Mouse (Mus musculus): ENCODE results near the gene Mpc1. TPM values are rescaled to one million over a fixed set of nuclear protein-coding genes. Genes with fewer than 3 reads are reported as not detected.
"Not testable (repeated sequence)": the region's sequence is repeated elsewhere in the genome, so short reads cannot be mapped to it uniquely, and the experiment has no call there.

The Mpc1 gene
- polyA plus RNA-seq, 1 experiment from 2014 or later: 125 TPM

GRCm38 (mm10) chr17:8242186-8242585, 40.5 kb upstream of the Mpc1 start:
- DNase-seq (ENCODE audit: low spot score): no peak
- Histone ChIP-seq H3K4me1 (replicated peaks; ENCODE audit: control insufficient read depth, insufficient read depth, low read length) (no peaks in the 10 kb centered on the region; the same call in 1 of the 2 replicates), H3K4me3 (ENCODE audit: low read depth, low read length) (no peak overlapping the region), H3K27ac (ENCODE audit: low read depth, low read length) (no peak overlapping the region), H3K4me2 (replicated peaks; ENCODE audit: low read depth, low read length) (no peak overlapping the region), H3K36me3 (ENCODE audit: control insufficient read depth, insufficient read depth, low read length) (no peaks in the 10 kb centered on the region), H3K27me3 (ENCODE audit: control insufficient read depth, insufficient read depth, low read length) (no peaks in the 10 kb centered on the region), H3K9ac (ENCODE audit: low read depth, low read length) (no peak overlapping the region), H3K9me3 (ENCODE audit: control insufficient read depth, low read length) (no peaks in the 10 kb centered on the region)
- no peak for ATAC-seq (ENCODE audit: low FRiP score)
- WGBS: 93% methylated on average over 11 of the region's 11 CpGs

GRCm38 (mm10) chr17:8244124-8244523, 38.6 kb upstream of the Mpc1 start:
- no peak overlapping the region for H3K4me2 ChIP-seq (replicated peaks; ENCODE audit: low read depth, low read length)
- no peak overlapping the region for H3K27ac ChIP-seq (ENCODE audit: low read depth, low read length)
- ATAC-seq (ENCODE audit: low FRiP score) (no peak), DNase-seq (ENCODE audit: low spot score) (no peak)
- H3K9ac ChIP-seq (ENCODE audit: low read depth, low read length): no peak overlapping the region
- H3K9me3 ChIP-seq (ENCODE audit: control insufficient read depth, low read length): no peaks in the 10 kb centered on the region
- no peaks in the 10 kb centered on the region; the same call in 1 of the 2 replicates for H3K4me1 ChIP-seq (replicated peaks; ENCODE audit: control insufficient read depth, insufficient read depth, low read length)
- no peaks in the 10 kb centered on the region for H3K36me3 ChIP-seq (ENCODE audit: control insufficient read depth, insufficient read depth, low read length)
- H3K27me3 ChIP-seq (ENCODE audit: control insufficient read depth, insufficient read depth, low read length): no peaks in the 10 kb centered on the region
- 77% methylated on average over 2 of the region's 2 CpGs for WGBS
- no peak overlapping the region for H3K4me3 ChIP-seq (ENCODE audit: low read depth, low read length)

GRCm38 (mm10) chr17:8246102-8246754, 36.5 kb upstream of the Mpc1 start:
- no peaks in the 10 kb centered on the region for H3K9me3 ChIP-seq (ENCODE audit: control insufficient read depth, low read length)
- no peak for ATAC-seq (ENCODE audit: low FRiP score)
- DNase-seq (ENCODE audit: low spot score): no peak
- no peaks in the 10 kb centered on the region for H3K27me3 ChIP-seq (ENCODE audit: control insufficient read depth, insufficient read depth, low read length)
- H3K4me2 ChIP-seq (replicated peaks; ENCODE audit: low read depth, low read length): no peak overlapping the region
- WGBS: 86% methylated on average over 4 of the region's 4 CpGs
- H3K36me3 ChIP-seq (ENCODE audit: control insufficient read depth, insufficient read depth, low read length): no peaks in the 10 kb centered on the region
- H3K4me3 ChIP-seq (ENCODE audit: low read depth, low read length): no peak overlapping the region
- H3K4me1 ChIP-seq (replicated peaks; ENCODE audit: control insufficient read depth, insufficient read depth, low read length): no peaks in the 10 kb centered on the region
- H3K27ac ChIP-seq (ENCODE audit: low read depth, low read length): no peak overlapping the region
- H3K9ac ChIP-seq (ENCODE audit: low read depth, low read length): no peak overlapping the region

GRCm38 (mm10) chr17:8251704-8252103, 31.0 kb upstream of the Mpc1 start:
- 94% methylated on average over 7 of the region's 7 CpGs for WGBS
- Histone ChIP-seq H3K27me3 (ENCODE audit: control insufficient read depth, insufficient read depth, low read length) (no peaks in the 10 kb centered on the region), H3K36me3 (ENCODE audit: control insufficient read depth, insufficient read depth, low read length) (no peaks in the 10 kb centered on the region), H3K27ac (ENCODE audit: low read depth, low read length) (no peak overlapping the region), H3K4me1 (replicated peaks; ENCODE audit: control insufficient read depth, insufficient read depth, low read length) (no peaks in the 10 kb centered on the region), H3K4me3 (ENCODE audit: low read depth, low read length) (no peak overlapping the region), H3K4me2 (replicated peaks; ENCODE audit: low read depth, low read length) (no peak overlapping the region), H3K9me3 (ENCODE audit: control insufficient read depth, low read length) (no peaks in the 10 kb centered on the region), H3K9ac (ENCODE audit: low read depth, low read length) (no peak overlapping the region)
- no peak for DNase-seq (ENCODE audit: low spot score)
- ATAC-seq (ENCODE audit: low FRiP score): no peak

- Histone ChIP-seq H3K4me2 (replicated peaks; ENCODE audit: low read depth, low read length) (no peak overlapping the region), H3K9me3 (ENCODE audit: control insufficient read depth, low read length) (no peaks in the 10 kb centered on the region), H3K9ac (ENCODE audit: low read depth, low read length) (no peak overlapping the region), H3K36me3 (ENCODE audit: control insufficient read depth, insufficient read depth, low read length) (no peaks in the 10 kb centered on the region), H3K27ac (ENCODE audit: low read depth, low read length) (no peak overlapping the region), H3K27me3 (ENCODE audit: control insufficient read depth, insufficient read depth, low read length) (no peaks in the 10 kb centered on the region), H3K4me3 (ENCODE audit: low read depth, low read length) (no peak overlapping the region), H3K4me1 (replicated peaks; ENCODE audit: control insufficient read depth, insufficient read depth, low read length) (no peaks in the 10 kb centered on the region)
- DNase-seq (ENCODE audit: low spot score): no peak
- no peak for ATAC-seq (ENCODE audit: low FRiP score)
Measured at GRCm38 (mm10) chr17:8254268-8254667, 28.4 kb upstream of the Mpc1 start.

GRCm38 (mm10) chr17:8254914-8255313, 27.8 kb upstream of the Mpc1 start:
- no peaks in the 10 kb centered on the region for H3K9me3 ChIP-seq (ENCODE audit: control insufficient read depth, low read length)
- H3K27ac ChIP-seq (ENCODE audit: low read depth, low read length): no peak overlapping the region
- H3K9ac ChIP-seq (ENCODE audit: low read depth, low read length): no peak overlapping the region
- no peaks in the 10 kb centered on the region for H3K4me1 ChIP-seq (replicated peaks; ENCODE audit: control insufficient read depth, insufficient read depth, low read length)
- H3K27me3 ChIP-seq (ENCODE audit: control insufficient read depth, insufficient read depth, low read length): no peaks in the 10 kb centered on the region
- H3K4me2 ChIP-seq (replicated peaks; ENCODE audit: low read depth, low read length): no peak overlapping the region
- ATAC-seq (ENCODE audit: low FRiP score) (no peak), DNase-seq (ENCODE audit: low spot score) (no peak)
- WGBS: 79% methylated on average over 3 of the region's 3 CpGs
- no peak overlapping the region for H3K4me3 ChIP-seq (ENCODE audit: low read depth, low read length)
- no peaks in the 10 kb centered on the region for H3K36me3 ChIP-seq (ENCODE audit: control insufficient read depth, insufficient read depth, low read length)

GRCm38 (mm10) chr17:8255583-8255982, 27.1 kb upstream of the Mpc1 start:
- Histone ChIP-seq H3K36me3 (ENCODE audit: control insufficient read depth, insufficient read depth, low read length) (no peaks in the 10 kb centered on the region), H3K4me3 (ENCODE audit: low read depth, low read length) (no peak overlapping the region), H3K4me1 (replicated peaks; ENCODE audit: control insufficient read depth, insufficient read depth, low read length) (no peaks in the 10 kb centered on the region), H3K27me3 (ENCODE audit: control insufficient read depth, insufficient read depth, low read length) (no peaks in the 10 kb centered on the region), H3K27ac (ENCODE audit: low read depth, low read length) (no peak overlapping the region), H3K9ac (ENCODE audit: low read depth, low read length) (no peak overlapping the region), H3K4me2 (replicated peaks; ENCODE audit: low read depth, low read length) (no peak overlapping the region), H3K9me3 (ENCODE audit: control insufficient read depth, low read length) (no peaks in the 10 kb centered on the region)
- 86% methylated on average over 6 of the region's 6 CpGs for WGBS
- DNase-seq (ENCODE audit: low spot score): no peak
- no peak for ATAC-seq (ENCODE audit: low FRiP score)

GRCm38 (mm10) chr17:8256982-8257381, 25.7 kb upstream of the Mpc1 start:
- H3K9ac ChIP-seq (ENCODE audit: low read depth, low read length): no peak overlapping the region
- no peaks in the 10 kb centered on the region for H3K36me3 ChIP-seq (ENCODE audit: control insufficient read depth, insufficient read depth, low read length)
- H3K4me2 ChIP-seq (replicated peaks; ENCODE audit: low read depth, low read length): no peak overlapping the region
- no peaks in the 10 kb centered on the region for H3K27me3 ChIP-seq (ENCODE audit: control insufficient read depth, insufficient read depth, low read length)
- no peak overlapping the region for H3K4me3 ChIP-seq (ENCODE audit: low read depth, low read length)
- no peaks in the 10 kb centered on the region for H3K4me1 ChIP-seq (replicated peaks; ENCODE audit: control insufficient read depth, insufficient read depth, low read length)
- 79% methylated on average over 8 of the region's 8 CpGs for WGBS
- H3K27ac ChIP-seq (ENCODE audit: low read depth, low read length): no peak overlapping the region
- no peaks in the 10 kb centered on the region for H3K9me3 ChIP-seq (ENCODE audit: control insufficient read depth, low read length)
- no peak for DNase-seq (ENCODE audit: low spot score)
- no peak for ATAC-seq (ENCODE audit: low FRiP score)

- H3K4me2 ChIP-seq (replicated peaks; ENCODE audit: low read depth, low read length); H3K27ac ChIP-seq (ENCODE audit: low read depth, low read length); H3K27me3 ChIP-seq (ENCODE audit: control insufficient read depth, insufficient read depth, low read length); H3K9me3 ChIP-seq (ENCODE audit: control insufficient read depth, low read length); H3K9ac ChIP-seq (ENCODE audit: low read depth, low read length); H3K36me3 ChIP-seq (ENCODE audit: control insufficient read depth, insufficient read depth, low read length); H3K4me1 ChIP-seq (replicated peaks; ENCODE audit: control insufficient read depth, insufficient read depth, low read length); ATAC-seq (ENCODE audit: low FRiP score); H3K4me3 ChIP-seq (ENCODE audit: low read depth, low read length): not testable (repeated sequence)
- DNase-seq (ENCODE audit: low spot score): peak; percentile 69
- WGBS: 17% methylated on average over 7 of the region's 7 CpGs
Measured at GRCm38 (mm10) chr17:8264638-8265037, 18.1 kb upstream of the Mpc1 start.

Data from hindbrain, embryonic 11.5 days (tissue).